Mouse (Mus musculus) limb, embryonic 13.5 days (tissue): ENCODE data around the gene Lims1. TPM values are rescaled to one million over a fixed set of nuclear protein-coding genes. Genes with fewer than 3 reads are reported as not detected.
A peak's percentile ranks its signal among the peaks of the same experiment; 100 is the strongest.

ENCODE experiments used
- ATAC-seq: fragments of 200-750 bp; cut with Nextera tagmentation; 2 replicates; pipeline ENCODE4 v1.8.0; 2017; ENCODE audit warnings: low read depth, moderate number of reproducible peaks, moderate TSS enrichment; ENCODE audit not compliant: low FRiP score
- H3K27ac ChIP-seq: fragments of 300-500 bp; sonication (generic); 2 replicates; pipeline ENCODE4 v1.5.1; 2015; ENCODE audit warnings: inconsistent platforms, mild to moderate bottlenecking, moderate library complexity
- H3K27me3 ChIP-seq: fragments of 300-500 bp; sonication (generic); 2 replicates; pipeline ENCODE4 v1.6.1; 2015; ENCODE audit warnings: mild to moderate bottlenecking, inconsistent platforms
- H3K36me3 ChIP-seq: fragments of 300-500 bp; sonication (generic); 2 replicates; pipeline ENCODE4 v1.6.1; 2015; ENCODE audit warnings: inconsistent platforms, mild to moderate bottlenecking, moderate library complexity
- H3K4me1 ChIP-seq: fragments of 300-500 bp; sonication (generic); 2 replicates; pipeline ENCODE4 v1.6.1; 2015; ENCODE audit warnings: inconsistent platforms
- H3K4me2 ChIP-seq: fragments of 300-500 bp; sonication (generic); replicated peaks from 2 replicates; pipeline ENCODE4 v1.6.1; 2015; ENCODE audit warnings: inconsistent platforms, mild to moderate bottlenecking, moderate library complexity
- H3K4me3 ChIP-seq: fragments of 300-500 bp; sonication (generic); 2 replicates; pipeline ENCODE4 v1.5.1; 2015; ENCODE audit warnings: moderate library complexity, mild to moderate bottlenecking, inconsistent platforms
- H3K9ac ChIP-seq: fragments of 300-500 bp; sonication (generic); 2 replicates; pipeline ENCODE4 v1.6.1; 2015; ENCODE audit warnings: mild to moderate bottlenecking, inconsistent platforms
- H3K9me3 ChIP-seq: fragments of 300-500 bp; sonication (generic); 2 replicates; pipeline ENCODE4 v1.6.1; 2016; ENCODE audit warnings: inconsistent platforms
- WGBS: fragments of 180-500 bp; shearing (Covaris S2); methylation state at CpG from one replicate; pipeline ENCODE4 v1.1.7; 2015; 5-methylcytosine and 5-hydroxymethylcytosine counted together
- polyA plus RNA-seq: library from polyadenylated mRNA; unstranded; fragments of >200 nt; fragmentation: Nextera tagmentation; extraction: Ambion mirVana; gene quantifications from 2 replicates; pipeline ENCODE4 v1.2.1, GENCODE M21; 2015

Gene Lims1
- polyA plus RNA-seq, 1 experiment from 2014 or later: 141 TPM

- no peaks in the 10 kb centered on the region for H3K27me3 ChIP-seq
- no peak overlapping the region; the same call in 1 of the 2 replicates for H3K27ac ChIP-seq
- no peaks in the 10 kb centered on the region for H3K4me1 ChIP-seq
- no peak overlapping the region for H3K4me2 ChIP-seq
- 84% methylated on average over 2 of the region's 2 CpGs for WGBS
- H3K36me3 ChIP-seq: peaks cover 48% of the 10 kb centered on the region
- no peak overlapping the region for H3K9ac ChIP-seq
- H3K4me3 ChIP-seq: no peak overlapping the region
- H3K9me3 ChIP-seq: no peaks in the 10 kb centered on the region
- ATAC-seq: no peak
Observed at GRCm38 (mm10) chr10:58405949-58406305, 82.7 kb downstream of the Lims1 start.

DNA sequence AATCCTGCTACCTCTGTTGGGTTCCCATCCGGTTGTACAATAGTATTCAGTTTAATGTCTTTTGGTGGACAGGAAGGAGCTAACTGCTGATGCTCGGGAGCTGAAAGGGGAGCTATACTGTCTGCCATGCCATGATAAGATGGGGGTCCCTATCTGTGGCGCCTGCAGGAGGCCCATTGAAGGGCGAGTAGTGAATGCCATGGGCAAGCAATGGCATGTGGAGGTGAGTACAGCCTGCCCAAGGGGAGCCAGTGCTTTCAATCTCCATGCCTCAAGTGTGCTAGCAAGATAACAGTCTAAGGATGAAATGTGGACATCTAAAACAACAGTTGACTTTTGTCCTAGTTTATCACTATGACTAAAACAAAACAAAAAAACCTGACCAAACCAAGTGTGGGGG lies 89.1 kb downstream of the Lims1 start:
- no peak overlapping the region for H3K27ac ChIP-seq
- no peak overlapping the region for H3K9ac ChIP-seq
- no peak overlapping the region for H3K4me2 ChIP-seq
- H3K9me3 ChIP-seq: no peaks in the 10 kb centered on the region
- 91% methylated on average over 4 of the region's 4 CpGs for WGBS
- no peaks in the 10 kb centered on the region for H3K27me3 ChIP-seq
- H3K36me3 ChIP-seq: peaks cover 76% of the 10 kb centered on the region
- H3K4me1 ChIP-seq: no peaks in the 10 kb centered on the region
- H3K4me3 ChIP-seq: no peak overlapping the region
- ATAC-seq: no peak

GRCm38 (mm10) chr10:58412852-58413251 lies 89.6 kb downstream of the Lims1 start:
- Histone ChIP-seq H3K27me3 (no peaks in the 10 kb centered on the region), H3K4me2 (no peak overlapping the region), H3K36me3 (peaks cover 80% of the 10 kb centered on the region), H3K4me1 (no peaks in the 10 kb centered on the region), H3K9me3 (no peaks in the 10 kb centered on the region), H3K4me3 (no peak overlapping the region), H3K9ac (no peak overlapping the region), H3K27ac (no peak overlapping the region)
- ATAC-seq: no peak

GRCm38 (mm10) chr10:58416702-58417101 lies 93.4 kb downstream of the Lims1 start:
- 78% methylated on average over 3 of the region's 3 CpGs for WGBS
- Histone ChIP-seq H3K27ac (no peak overlapping the region), H3K9me3 (no peaks in the 10 kb centered on the region), H3K4me3 (no peak overlapping the region), H3K4me1 (no peaks in the 10 kb centered on the region), H3K36me3 (peaks cover 64% of the 10 kb centered on the region), H3K27me3 (no peaks in the 10 kb centered on the region), H3K4me2 (no peak overlapping the region), H3K9ac (no peak overlapping the region)
- no peak for ATAC-seq

- WGBS: 88% methylated on average over 10 of the region's 10 CpGs
- ATAC-seq: no peak
- Histone ChIP-seq H3K36me3 (peaks cover 60% of the 10 kb centered on the region), H3K9ac (no peak overlapping the region), H3K27ac (no peak overlapping the region), H3K9me3 (no peaks in the 10 kb centered on the region), H3K4me2 (no peak overlapping the region), H3K4me1 (no peaks in the 10 kb centered on the region), H3K27me3 (no peaks in the 10 kb centered on the region), H3K4me3 (no peak overlapping the region)
Observed at GRCm38 (mm10) chr10:58418290-58418971, 95.2 kb downstream of the Lims1 start.

DNA sequence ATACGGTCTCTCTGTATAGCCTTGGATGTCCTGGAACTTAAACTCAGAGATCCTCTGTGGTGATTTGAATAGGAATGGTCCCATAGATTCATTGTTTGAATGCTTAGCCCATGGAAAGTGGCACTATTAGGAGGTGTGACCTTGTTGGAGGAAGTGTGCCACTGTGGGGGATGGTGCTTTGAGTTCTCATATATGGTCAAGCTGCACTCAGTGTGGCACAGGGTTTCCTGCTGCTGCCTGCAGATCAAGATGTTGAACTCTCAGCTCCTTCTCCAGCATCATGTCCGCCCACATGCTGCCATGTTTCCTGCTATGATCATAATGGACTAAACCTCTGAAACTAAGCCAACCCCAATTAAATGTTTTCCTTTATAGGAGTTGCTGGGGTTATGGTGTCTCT lies 104.7 kb downstream of the Lims1 start:
- H3K27me3 ChIP-seq: no peaks in the 10 kb centered on the region
- H3K4me3 ChIP-seq: no peak overlapping the region
- no peak overlapping the region for H3K27ac ChIP-seq
- no peaks in the 10 kb centered on the region for H3K4me1 ChIP-seq
- WGBS: 96% methylated on average over 2 of the region's 2 CpGs
- H3K4me2 ChIP-seq: no peak overlapping the region
- peaks cover 24% of the 10 kb centered on the region for H3K36me3 ChIP-seq
- H3K9ac ChIP-seq: no peak overlapping the region
- H3K9me3 ChIP-seq: no peaks in the 10 kb centered on the region
- no peak for ATAC-seq

DNA sequence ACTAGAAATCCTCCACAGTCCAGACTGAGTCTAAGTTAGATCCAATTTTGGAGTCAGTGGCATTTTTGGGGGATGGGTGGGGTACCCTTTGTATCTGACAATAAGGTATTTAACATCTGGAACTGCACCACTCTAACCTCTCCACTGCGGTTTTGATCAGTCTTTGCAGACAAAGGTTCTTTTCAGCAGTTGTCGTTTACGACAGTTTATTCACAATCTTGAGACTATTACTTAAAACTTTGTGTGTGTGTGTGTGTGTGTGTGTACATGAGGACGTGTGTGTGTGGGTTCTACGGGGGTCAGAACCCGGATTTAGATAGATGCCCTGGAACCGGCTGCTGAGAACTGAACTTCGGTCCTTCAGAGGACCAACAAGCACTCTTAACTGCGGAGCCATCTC lies 122.6 kb downstream of the Lims1 start:
- Histone ChIP-seq H3K27me3 (no peaks in the 10 kb centered on the region), H3K4me3 (peak overlapping the region; percentile 96), H3K9me3 (no peaks in the 10 kb centered on the region), H3K27ac (peak overlapping the region; percentile 90), H3K9ac (peak overlapping the region; percentile 97), H3K4me1 (peaks cover 6% of the 10 kb centered on the region), H3K4me2 (peak overlapping the region; percentile 69), H3K36me3 (no peaks in the 10 kb centered on the region)
- WGBS: 21% methylated on average over 9 of the region's 9 CpGs
- 0 out of 2 replicates have a peak, but pooled peaks have one; percentile 3 for ATAC-seq

DNA sequence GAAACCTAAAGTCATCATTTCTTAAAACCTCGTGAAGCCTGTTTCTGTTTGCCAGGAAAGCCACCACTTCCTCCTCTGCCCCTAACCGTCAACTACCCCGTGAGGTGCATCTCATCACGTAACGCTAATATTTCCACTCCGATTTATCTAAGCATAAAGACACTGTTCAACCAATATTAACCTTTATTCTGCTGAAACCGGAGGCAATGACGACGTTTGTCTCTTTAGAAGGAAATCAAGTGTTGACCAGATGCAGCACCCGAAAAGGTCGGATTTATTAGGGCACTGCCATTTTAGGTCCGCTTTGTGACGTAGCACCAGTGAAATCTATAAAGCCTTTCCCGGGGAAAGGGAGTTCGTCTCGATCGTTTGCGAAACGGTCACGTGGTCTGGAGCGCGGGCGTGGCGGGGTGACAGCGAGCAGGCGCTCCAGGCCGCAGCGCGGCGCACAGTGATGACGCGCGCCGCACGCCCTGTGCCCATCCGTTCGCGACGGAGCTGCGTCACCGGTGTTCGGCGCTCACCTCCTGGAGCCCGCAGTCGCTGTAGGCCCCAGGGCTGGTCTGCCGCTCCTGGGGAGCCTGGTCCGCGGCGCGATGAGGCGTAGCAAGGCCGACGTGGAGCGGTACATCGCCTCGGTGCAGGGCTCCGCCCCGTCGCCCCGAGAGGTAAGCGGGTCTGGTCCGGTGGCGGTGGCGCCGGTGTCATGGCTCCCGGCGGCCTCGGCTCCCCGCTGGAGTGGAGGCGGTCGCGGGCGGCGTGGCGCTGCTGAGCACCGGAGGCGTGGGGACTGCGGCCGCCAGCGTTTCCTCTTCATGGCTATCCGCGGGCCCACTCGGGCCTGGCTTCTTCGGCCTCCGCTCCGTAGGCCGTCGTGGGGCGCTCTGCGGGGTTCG lies 123.4 kb downstream of the Lims1 start, which contains the start of gene Ranbp2:
Ranbp2 (plus strand) TSS at position 537 of the 896 bp plus-strand sequence.
- H3K27ac ChIP-seq: peak within 1 kb of the TSS; percentile 96
- H3K36me3 ChIP-seq: no peaks in the 10 kb centered on the region
- H3K4me1 ChIP-seq: peaks cover 6% of the 10 kb centered on the region
- H3K4me3 ChIP-seq: peak within 1 kb of the TSS; percentile 96
- H3K27me3 ChIP-seq: no peaks in the 10 kb centered on the region
- peak within 1 kb of the TSS; percentile 97 for H3K9ac ChIP-seq
- no peaks in the 10 kb centered on the region for H3K9me3 ChIP-seq
- under 1% methylated on average over 76 of the region's 91 CpGs for WGBS
- H3K4me2 ChIP-seq: peak within 1 kb of the TSS; percentile 76
- ATAC-seq: peak; percentile 98

- no peaks in the 10 kb centered on the region for H3K9me3 ChIP-seq
- peak overlapping the region; percentile 96 for H3K27ac ChIP-seq
- H3K4me3 ChIP-seq: peak overlapping the region; percentile 96
- peak overlapping the region; percentile 97 for H3K9ac ChIP-seq
- no peaks in the 10 kb centered on the region for H3K27me3 ChIP-seq
- under 1% methylated on average over 32 of the region's 32 CpGs for WGBS
- H3K36me3 ChIP-seq: peaks cover 3% of the 10 kb centered on the region
- H3K4me2 ChIP-seq: peak overlapping the region; percentile 76
- no peak for ATAC-seq
- peaks cover 6% of the 10 kb centered on the region for H3K4me1 ChIP-seq
Observed at GRCm38 (mm10) chr10:58447280-58447781, 124.1 kb downstream of the Lims1 start.

DNA sequence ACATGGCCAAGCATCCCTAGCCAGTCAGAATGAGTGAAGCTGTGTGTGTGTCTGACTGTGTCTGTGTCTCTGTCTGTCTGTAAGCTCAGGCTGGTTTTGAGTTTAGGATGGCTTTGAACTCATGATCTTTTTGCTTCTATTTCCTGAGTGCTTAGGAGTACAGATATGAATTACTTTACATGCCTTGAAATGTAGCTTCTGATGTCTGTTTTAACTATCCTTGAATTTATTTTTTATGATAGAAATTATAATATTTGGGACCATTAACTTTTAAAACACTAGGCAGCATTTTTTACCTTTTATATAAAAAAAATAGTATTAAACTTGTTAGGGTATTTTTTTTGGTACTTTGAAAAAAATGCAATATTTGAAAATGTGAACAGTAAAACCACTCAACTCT lies 128.3 kb downstream of the Lims1 start:
- H3K36me3 ChIP-seq: peaks cover 30% of the 10 kb centered on the region
- no peak overlapping the region for H3K4me3 ChIP-seq
- no peak overlapping the region for H3K9ac ChIP-seq
- no peaks in the 10 kb centered on the region for H3K27me3 ChIP-seq
- ATAC-seq: no peak
- no peaks in the 10 kb centered on the region for H3K4me1 ChIP-seq
- H3K27ac ChIP-seq: no peak overlapping the region
- H3K4me2 ChIP-seq: no peak overlapping the region
- H3K9me3 ChIP-seq: no peaks in the 10 kb centered on the region

DNA sequence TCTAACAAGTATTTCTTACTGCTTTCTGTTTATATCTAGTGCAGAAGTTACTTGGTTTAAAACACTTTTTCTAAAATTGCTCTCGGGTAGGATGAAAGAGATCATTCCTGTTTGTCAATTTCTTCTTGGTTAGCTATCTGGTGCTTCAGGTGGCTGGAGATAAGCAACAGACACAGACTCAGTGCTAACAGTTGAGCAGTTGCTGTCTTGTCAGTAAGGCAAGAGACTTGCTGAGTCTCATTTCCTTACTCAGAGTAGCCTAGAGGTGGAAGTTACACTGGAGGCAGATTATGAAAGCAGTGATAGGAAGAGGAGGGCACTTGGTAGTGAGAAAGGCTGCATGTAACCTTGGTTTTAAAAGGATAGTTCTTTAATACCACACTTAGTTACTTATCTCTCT lies 128.9 kb downstream of the Lims1 start:
- Histone ChIP-seq H3K9ac (no peak overlapping the region), H3K27me3 (no peaks in the 10 kb centered on the region), H3K9me3 (no peaks in the 10 kb centered on the region), H3K4me2 (no peak overlapping the region), H3K4me3 (no peak overlapping the region), H3K36me3 (peaks cover 30% of the 10 kb centered on the region), H3K4me1 (no peaks in the 10 kb centered on the region), H3K27ac (no peak overlapping the region)
- no peak for ATAC-seq
- WGBS: 94% methylated on average over 1 of the region's 1 CpGs

DNA sequence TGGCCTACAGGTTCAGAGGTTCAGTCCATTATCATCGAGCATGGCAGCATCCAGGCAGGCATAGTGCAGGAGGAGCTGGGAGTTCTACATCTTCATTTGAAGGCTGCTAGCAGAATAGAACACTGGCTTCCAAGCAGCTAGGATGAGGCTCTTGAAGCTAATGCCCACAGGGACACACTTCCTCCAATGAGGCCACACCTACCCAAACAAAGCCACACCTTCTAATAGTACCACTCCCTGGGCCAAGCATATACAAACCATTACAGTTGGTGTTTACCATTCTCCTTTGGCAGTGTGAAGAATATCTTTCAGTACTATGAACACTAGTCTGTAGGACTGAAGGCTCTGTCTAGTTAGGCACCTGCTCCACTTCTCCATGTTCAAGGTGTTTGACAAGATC lies 136.6 kb downstream of the Lims1 start:
- Histone ChIP-seq H3K27ac (no peak overlapping the region), H3K36me3 (peaks cover 65% of the 10 kb centered on the region), H3K9me3 (no peaks in the 10 kb centered on the region), H3K4me1 (no peaks in the 10 kb centered on the region), H3K9ac (no peak overlapping the region), H3K4me2 (no peak overlapping the region), H3K27me3 (no peaks in the 10 kb centered on the region), H3K4me3 (no peak overlapping the region)
- WGBS: 95% methylated on average over 1 of the region's 1 CpGs
- ATAC-seq: no peak
